Mouse (Mus musculus): ENCODE data around the gene Fat1. TPM values are rescaled to one million over a fixed set of nuclear protein-coding genes. Genes with fewer than 3 reads are reported as not detected.
A peak's percentile ranks its signal among the peaks of the same experiment; 100 is the strongest.

The Fat1 gene
- polyA plus RNA-seq, 1 experiment, result 54.0 TPM

- H3K27ac ChIP-seq (ENCODE audit: insufficient read depth, low read depth, low read length), result no peak overlapping the region
- no peaks in the 10 kb centered on the region for H3K27me3 ChIP-seq (ENCODE audit: control insufficient read depth, insufficient read depth, low read length)
- peaks cover 30% of the 10 kb centered on the region for H3K36me3 ChIP-seq (ENCODE audit: control insufficient read depth, insufficient read depth, low read length)
- 55% methylated on average over 6 of the region's 6 CpGs for WGBS
- TF ChIP-seq CTCF (IDR thresholded peaks at IDR 0.05; ENCODE audit: extremely low read depth, insufficient read length, insufficient replicate concordance, low read depth, low read length), result no peak
- no peak for TF ChIP-seq POLR2A (IDR thresholded peaks at IDR 0.05; ENCODE audit: low read depth, low read length)
- H3K4me1 ChIP-seq (ENCODE audit: control insufficient read depth, insufficient read depth, insufficient read length, low read length), result peaks cover 11% of the 10 kb centered on the region; the same call in 1 of the 2 replicates
- no peak overlapping the region for H3K4me3 ChIP-seq (ENCODE audit: low read depth, low read length)
Measured at GRCm38 (mm10) chr8:44992664-44993063, 57.4 kb downstream of the Fat1 start.

- Histone ChIP-seq H3K27me3 (ENCODE audit: control insufficient read depth, insufficient read depth, low read length) (no peaks in the 10 kb centered on the region), H3K4me1 (ENCODE audit: control insufficient read depth, insufficient read depth, insufficient read length, low read length) (peaks cover 11% of the 10 kb centered on the region; the same call in 1 of the 2 replicates), H3K36me3 (ENCODE audit: control insufficient read depth, insufficient read depth, low read length) (peaks cover 30% of the 10 kb centered on the region), H3K27ac (ENCODE audit: insufficient read depth, low read depth, low read length) (no peak overlapping the region), H3K4me3 (ENCODE audit: low read depth, low read length) (no peak overlapping the region)
- no peak for TF ChIP-seq POLR2A (IDR thresholded peaks at IDR 0.05; ENCODE audit: low read depth, low read length)
- no peak for TF ChIP-seq CTCF (IDR thresholded peaks at IDR 0.05; ENCODE audit: extremely low read depth, insufficient read length, insufficient replicate concordance, low read depth, low read length)
- 72% methylated on average over 4 of the region's 4 CpGs for WGBS
Measured at GRCm38 (mm10) chr8:44993376-44993775, 58.1 kb downstream of the Fat1 start.

- WGBS, result 80% methylated on average over 3 of the region's 3 CpGs
- Histone ChIP-seq H3K4me1 (ENCODE audit: control insufficient read depth, insufficient read depth, insufficient read length, low read length) (peaks cover 13% of the 10 kb centered on the region; the same call in 1 of the 2 replicates), H3K27ac (ENCODE audit: insufficient read depth, low read depth, low read length) (peak overlapping the region; percentile 4; the same call in 1 of the 2 replicates), H3K4me3 (ENCODE audit: low read depth, low read length) (no peak overlapping the region), H3K36me3 (ENCODE audit: control insufficient read depth, insufficient read depth, low read length) (peaks cover 11% of the 10 kb centered on the region; the same call in 1 of the 2 replicates), H3K27me3 (ENCODE audit: control insufficient read depth, insufficient read depth, low read length) (no peaks in the 10 kb centered on the region)
- TF ChIP-seq CTCF (IDR thresholded peaks at IDR 0.05; ENCODE audit: extremely low read depth, insufficient read length, insufficient replicate concordance, low read depth, low read length) (no peak), POLR2A (IDR thresholded peaks at IDR 0.05; ENCODE audit: low read depth, low read length) (no peak)
Measured at GRCm38 (mm10) chr8:44996493-44996892, 61.2 kb downstream of the Fat1 start.

- WGBS, result 86% methylated on average over 3 of the region's 3 CpGs
- TF ChIP-seq CTCF (IDR thresholded peaks at IDR 0.05; ENCODE audit: extremely low read depth, insufficient read length, insufficient replicate concordance, low read depth, low read length), result no peak
- no peak for TF ChIP-seq POLR2A (IDR thresholded peaks at IDR 0.05; ENCODE audit: low read depth, low read length)
- 0 out of 2 replicates have a peak, but pooled peaks cover 5% of the 10 kb centered on the region for H3K36me3 ChIP-seq (ENCODE audit: control insufficient read depth, insufficient read depth, low read length)
- H3K4me3 ChIP-seq (ENCODE audit: low read depth, low read length), result no peak overlapping the region
- no peaks in the 10 kb centered on the region for H3K27me3 ChIP-seq (ENCODE audit: control insufficient read depth, insufficient read depth, low read length)
- H3K4me1 ChIP-seq (ENCODE audit: control insufficient read depth, insufficient read depth, insufficient read length, low read length), result peaks cover 16% of the 10 kb centered on the region; the same call in 1 of the 2 replicates
- H3K27ac ChIP-seq (ENCODE audit: insufficient read depth, low read depth, low read length), result no peak overlapping the region
Measured at GRCm38 (mm10) chr8:44997321-44997720, 62.1 kb downstream of the Fat1 start.

- Histone ChIP-seq H3K4me3 (ENCODE audit: low read depth, low read length) (no peak overlapping the region), H3K4me1 (ENCODE audit: control insufficient read depth, insufficient read depth, insufficient read length, low read length) (peaks cover 12% of the 10 kb centered on the region; the same call in 1 of the 2 replicates), H3K27ac (ENCODE audit: insufficient read depth, low read depth, low read length) (no peak overlapping the region), H3K27me3 (ENCODE audit: control insufficient read depth, insufficient read depth, low read length) (no peaks in the 10 kb centered on the region), H3K36me3 (ENCODE audit: control insufficient read depth, insufficient read depth, low read length) (0 out of 2 replicates have a peak, but pooled peaks cover 2% of the 10 kb centered on the region)
- WGBS, result 69% methylated on average over 6 of the region's 6 CpGs
- TF ChIP-seq POLR2A (IDR thresholded peaks at IDR 0.05; ENCODE audit: low read depth, low read length) (no peak), CTCF (IDR thresholded peaks at IDR 0.05; ENCODE audit: extremely low read depth, insufficient read length, insufficient replicate concordance, low read depth, low read length) (no peak)
Measured at GRCm38 (mm10) chr8:44997829-44998228, 62.6 kb downstream of the Fat1 start.

GRCm38 (mm10) chr8:44998275-44998674 is 63.0 kb downstream of the Fat1 start:
- WGBS, result 58% methylated on average over 9 of the region's 9 CpGs
- no peak for TF ChIP-seq CTCF (IDR thresholded peaks at IDR 0.05; ENCODE audit: extremely low read depth, insufficient read length, insufficient replicate concordance, low read depth, low read length)
- TF ChIP-seq POLR2A (IDR thresholded peaks at IDR 0.05; ENCODE audit: low read depth, low read length), result no peak
- H3K27ac ChIP-seq (ENCODE audit: insufficient read depth, low read depth, low read length), result no peak overlapping the region
- peaks cover 17% of the 10 kb centered on the region; the same call in 1 of the 2 replicates for H3K4me1 ChIP-seq (ENCODE audit: control insufficient read depth, insufficient read depth, insufficient read length, low read length)
- no peak overlapping the region for H3K4me3 ChIP-seq (ENCODE audit: low read depth, low read length)
- no peaks in the 10 kb centered on the region for H3K27me3 ChIP-seq (ENCODE audit: control insufficient read depth, insufficient read depth, low read length)
- H3K36me3 ChIP-seq (ENCODE audit: control insufficient read depth, insufficient read depth, low read length), result 0 out of 2 replicates have a peak, but pooled peaks cover 2% of the 10 kb centered on the region

GRCm38 (mm10) chr8:44998681-44999277 is 63.5 kb downstream of the Fat1 start:
- Histone ChIP-seq H3K27ac (ENCODE audit: insufficient read depth, low read depth, low read length) (no peak overlapping the region), H3K4me1 (ENCODE audit: control insufficient read depth, insufficient read depth, insufficient read length, low read length) (peaks cover 21% of the 10 kb centered on the region; the same call in 1 of the 2 replicates), H3K4me3 (ENCODE audit: low read depth, low read length) (no peak overlapping the region), H3K36me3 (ENCODE audit: control insufficient read depth, insufficient read depth, low read length) (peaks cover 2% of the 10 kb centered on the region; the same call in 1 of the 2 replicates), H3K27me3 (ENCODE audit: control insufficient read depth, insufficient read depth, low read length) (no peaks in the 10 kb centered on the region)
- WGBS, result 15% methylated on average over 11 of the region's 11 CpGs
- TF ChIP-seq CTCF (IDR thresholded peaks at IDR 0.05; ENCODE audit: extremely low read depth, insufficient read length, insufficient replicate concordance, low read depth, low read length) (no peak), POLR2A (IDR thresholded peaks at IDR 0.05; ENCODE audit: low read depth, low read length) (no peak)

All from small intestine, adult 2 months (tissue).